Mouse (Mus musculus) neural tube, embryonic 15.5 days (tissue): ENCODE data around the gene Calhm3. TPM values are rescaled to one million over a fixed set of nuclear protein-coding genes. Genes with fewer than 3 reads are reported as not detected.

Source experiments
- ATAC-seq: fragments of 200-750 bp; cut with Nextera tagmentation; 2 replicates; pipeline ENCODE4 v1.8.0; 2017; ENCODE audit warnings: mild to moderate bottlenecking, moderate TSS enrichment, moderate library complexity; ENCODE audit not compliant: low FRiP score
- H3K27ac ChIP-seq: fragments of 300-500 bp; sonication (generic); replicated peaks from 2 replicates; pipeline ENCODE4 v1.5.1; 2015; ENCODE audit warnings: mild to moderate bottlenecking, inconsistent platforms
- H3K27me3 ChIP-seq: fragments of 300-500 bp; sonication (generic); replicated peaks from 2 replicates; pipeline ENCODE4 v1.6.1; 2015; ENCODE audit warnings: inconsistent platforms
- H3K36me3 ChIP-seq: fragments of 300-500 bp; sonication (generic); 2 replicates; pipeline ENCODE4 v1.6.1; 2015; ENCODE audit warnings: inconsistent platforms
- H3K4me1 ChIP-seq: fragments of 300-500 bp; sonication (generic); 2 replicates; pipeline ENCODE4 v1.6.1; 2015; ENCODE audit warnings: inconsistent platforms
- H3K4me2 ChIP-seq: fragments of 300-500 bp; sonication (generic); 2 replicates; pipeline ENCODE4 v1.6.1; 2015; ENCODE audit warnings: inconsistent platforms, mild to moderate bottlenecking, moderate library complexity
- H3K4me3 ChIP-seq: fragments of 300-500 bp; sonication (generic); replicated peaks from 2 replicates; pipeline ENCODE4 v1.5.1; 2015; ENCODE audit warnings: mild to moderate bottlenecking, inconsistent platforms
- H3K9ac ChIP-seq: fragments of 300-500 bp; sonication (generic); replicated peaks from 2 replicates; pipeline ENCODE4 v1.6.1; 2015; ENCODE audit warnings: mild to moderate bottlenecking, inconsistent platforms
- H3K9me3 ChIP-seq: fragments of 300-500 bp; sonication (generic); replicated peaks from 2 replicates; pipeline ENCODE4 v1.6.1; 2016; ENCODE audit warnings: inconsistent platforms
- WGBS: fragments of 180-500 bp; shearing (Covaris S2); methylation state at CpG from one replicate; pipeline ENCODE4 v1.1.7; 2015; ENCODE audit warnings: mixed read lengths; 5-methylcytosine and 5-hydroxymethylcytosine counted together
- polyA plus RNA-seq: library from polyadenylated mRNA; unstranded; fragments of >200 nt; fragmentation: Nextera tagmentation; extraction: Ambion mirVana; gene quantifications from 2 replicates; pipeline ENCODE4 v1.2.1, GENCODE M21; 2015

The Calhm3 gene
- polyA plus RNA-seq, 1 experiment from 2014 or later = not detected

DNA sequence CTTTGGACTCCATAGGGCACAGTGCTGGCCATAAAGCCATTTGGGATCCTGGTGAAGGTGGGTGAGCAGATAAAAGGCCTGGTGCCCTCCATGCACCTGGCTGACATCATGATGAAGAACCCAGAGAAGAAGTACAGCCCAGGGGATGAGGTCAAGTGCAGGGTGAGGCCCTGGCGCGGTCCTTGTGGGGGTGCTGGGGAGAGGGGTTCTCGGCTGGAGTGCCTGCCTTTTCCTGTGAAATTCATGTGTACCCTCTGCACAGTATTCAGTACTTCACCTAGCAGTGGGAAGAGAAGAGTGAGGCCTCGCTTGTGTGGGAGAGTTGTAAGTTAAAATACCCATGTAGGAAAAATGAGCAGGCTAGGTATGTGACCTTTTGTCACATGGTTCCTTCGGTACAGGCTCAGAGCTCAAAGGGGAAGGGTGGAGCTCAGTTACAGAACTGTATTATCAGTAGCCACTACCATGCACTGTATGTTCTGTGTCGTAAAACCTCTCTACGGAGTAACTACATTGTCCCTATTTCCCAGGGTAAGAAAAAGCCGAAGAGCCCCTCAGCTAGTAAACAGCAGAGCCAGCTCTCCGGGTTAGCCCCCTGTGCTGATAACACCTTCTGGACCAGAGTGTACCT lies 52.8 kb downstream of the Calhm3 start:
- Histone ChIP-seq H3K9ac (no peak overlapping the region), H3K4me1 (no peaks in the 10 kb centered on the region), H3K27ac (no peak overlapping the region), H3K36me3 (peaks cover 99% of the 10 kb centered on the region), H3K9me3 (no peaks in the 10 kb centered on the region), H3K4me3 (no peak overlapping the region), H3K4me2 (no peak overlapping the region), H3K27me3 (no peaks in the 10 kb centered on the region)
- ATAC-seq = no peak
- 93% methylated on average over 9 of the region's 9 CpGs for WGBS

Other genes starting within 250 kb of the Calhm3 start
- 385 and 491 TPM in 2 replicates for gene Ina, start 143.1 kb downstream of the Calhm3 start, polyA plus RNA-seq
- 72.1 and 78.5 TPM in 2 replicates for gene Nt5c2, start 142.6 kb downstream of the Calhm3 start, polyA plus RNA-seq
- 31.0 and 34.5 TPM in 2 replicates for gene Pcgf6, start 106.9 kb downstream of the Calhm3 start, polyA plus RNA-seq
- gene Taf5, start 90.0 kb downstream of the Calhm3 start, polyA plus RNA-seq = 4.9 and 5.6 TPM in 2 replicates
- gene Usmg5, start 67.1 kb downstream of the Calhm3 start, polyA plus RNA-seq = 1,500 and 1,925 TPM in 2 replicates
- 4.8 and 5.7 TPM in 2 replicates for gene Pdcd11, start 67.0 kb downstream of the Calhm3 start, polyA plus RNA-seq
- 1.3 and 3.0 TPM in 2 replicates for gene Calhm2, start 19.5 kb downstream of the Calhm3 start, polyA plus RNA-seq
- gene Calhm1, start 13.5 kb downstream of the Calhm3 start, polyA plus RNA-seq = not detected in 2 replicates
- 13.7 and 15.4 TPM in 2 replicates for gene Neurl1a, start 21.1 kb upstream of the Calhm3 start, polyA plus RNA-seq